Mouse (Mus musculus) megakaryocyte-erythroid progenitor cell, adult 5-6 weeks (primary cell): Measurements from ENCODE around the gene Angel1. TPM values are rescaled to one million over a fixed set of nuclear protein-coding genes. Genes with fewer than 3 reads are reported as not detected.
A peak's percentile ranks its signal among the peaks of the same experiment; 100 is the strongest.

Experiments
- ATAC-seq: replicated peaks from 2 replicates; pipeline ENCODE4 v1.8.0; 2016; ENCODE audit warnings: mild to moderate bottlenecking, inconsistent platforms; ENCODE audit not compliant: severe bottlenecking, poor library complexity, low FRiP score, low TSS enrichment
- total RNA-seq, 2 experiments: library from RNA; stranded (forward) in 1 of 2; stranded (reverse) in 1 of 2; fragments of 200-1000, 215-1000 nt in 1 of 2; fragments of >200 nt in 1 of 2; fragmentation: Nextera tagmentation in 1 of 2; gene quantifications; 2 replicates each; pipeline ENCODE4 v1.2.3; 2014 to 2017

Gene Angel1
- total RNA-seq, 2 experiments from 2014 or later, result 0.85 to 7.2 TPM

- ATAC-seq, result peak; percentile 68
These were observed 12.2 kb downstream of the Angel1 start for GRCm38 (mm10) chr12:86714026-86714425.

GRCm38 (mm10) chr12:86705843-86706242 is 20.4 kb downstream of the Angel1 start:
- no peak for ATAC-seq

GRCm38 (mm10) chr12:86702690-86703089 is 23.6 kb downstream of the Angel1 start:
- ATAC-seq, result no peak

- no peak for ATAC-seq
These were observed 24.8 kb downstream of the Angel1 start for GRCm38 (mm10) chr12:86701491-86701890.

GRCm38 (mm10) chr12:86700927-86701310 is 25.3 kb downstream of the Angel1 start:
- no peak for ATAC-seq

- ATAC-seq, result no peak
These were observed 26.0 kb downstream of the Angel1 start for GRCm38 (mm10) chr12:86699965-86700926.

- ATAC-seq, result no peak
These were observed 27.7 kb downstream of the Angel1 start for GRCm38 (mm10) chr12:86698537-86698936.

- no peak for ATAC-seq
These were observed 28.3 kb downstream of the Angel1 start for GRCm38 (mm10) chr12:86697996-86698395.

- no peak for ATAC-seq
These were observed 31.8 kb downstream of the Angel1 start for GRCm38 (mm10) chr12:86694441-86694840.

GRCm38 (mm10) chr12:86693389-86693788 is 32.9 kb downstream of the Angel1 start:
- no peak for ATAC-seq

- ATAC-seq, result peak; percentile 60
These were observed 33.5 kb downstream of the Angel1 start for GRCm38 (mm10) chr12:86692471-86693356.

- no peak for ATAC-seq
These were observed 35.4 kb downstream of the Angel1 start for GRCm38 (mm10) chr12:86690700-86691485.

- ATAC-seq, result no peak
These were observed 37.3 kb downstream of the Angel1 start for GRCm38 (mm10) chr12:86688917-86689316.

GRCm38 (mm10) chr12:86687971-86688573 is 38.2 kb downstream of the Angel1 start:
- no peak for ATAC-seq

GRCm38 (mm10) chr12:86687445-86687955 is 38.8 kb downstream of the Angel1 start:
- no peak for ATAC-seq

- no peak; the same call in 1 of the 2 replicates for ATAC-seq
These were observed 39.5 kb downstream of the Angel1 start for GRCm38 (mm10) chr12:86686551-86687330.

GRCm38 (mm10) chr12:86685275-86685674 is 41.0 kb downstream of the Angel1 start:
- no peak for ATAC-seq

- ATAC-seq, result no peak
These were observed 42.6 kb downstream of the Angel1 start for GRCm38 (mm10) chr12:86683698-86684097.
